Mouse (Mus musculus) thymus, postnatal 10 days (tissue): Measurements from ENCODE around the gene Haus2.

Experiments
- DNase-seq, 2 experiments: peaks; one replicate each; pipeline ENCODE4 v3.0.0; 2021; ENCODE audit warnings: low spot score in 2 of 2

The Haus2 gene

GRCm38 (mm10) chr2:120663491-120664154, 54.4 kb downstream of the Haus2 start:
- no peak for DNase-seq

- DNase-seq = no peak
These were observed 58.3 kb downstream of the Haus2 start for GRCm38 (mm10) chr2:120667446-120667845.

DNA sequence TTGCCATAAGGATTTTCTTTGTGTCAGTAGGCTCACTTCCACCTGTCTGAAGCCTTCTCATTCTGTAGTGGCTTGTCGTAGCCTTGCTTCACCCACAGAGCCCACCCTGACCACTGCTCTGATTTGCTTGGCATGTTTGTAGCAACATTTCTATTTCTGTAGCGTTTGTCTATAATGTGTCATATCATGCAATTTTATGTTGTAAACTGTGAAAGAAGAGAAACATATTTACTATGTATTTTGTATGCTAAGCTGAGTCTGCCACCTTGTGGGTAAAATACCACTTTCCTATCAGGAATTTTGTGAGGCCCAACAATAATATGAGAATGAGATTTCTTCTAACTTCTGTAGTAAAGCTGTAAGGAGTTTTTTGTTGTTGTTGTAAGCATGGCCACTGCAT, 61.1 kb downstream of the Haus2 start:
- DNase-seq = no peak
